In the genomic region with DNA sequence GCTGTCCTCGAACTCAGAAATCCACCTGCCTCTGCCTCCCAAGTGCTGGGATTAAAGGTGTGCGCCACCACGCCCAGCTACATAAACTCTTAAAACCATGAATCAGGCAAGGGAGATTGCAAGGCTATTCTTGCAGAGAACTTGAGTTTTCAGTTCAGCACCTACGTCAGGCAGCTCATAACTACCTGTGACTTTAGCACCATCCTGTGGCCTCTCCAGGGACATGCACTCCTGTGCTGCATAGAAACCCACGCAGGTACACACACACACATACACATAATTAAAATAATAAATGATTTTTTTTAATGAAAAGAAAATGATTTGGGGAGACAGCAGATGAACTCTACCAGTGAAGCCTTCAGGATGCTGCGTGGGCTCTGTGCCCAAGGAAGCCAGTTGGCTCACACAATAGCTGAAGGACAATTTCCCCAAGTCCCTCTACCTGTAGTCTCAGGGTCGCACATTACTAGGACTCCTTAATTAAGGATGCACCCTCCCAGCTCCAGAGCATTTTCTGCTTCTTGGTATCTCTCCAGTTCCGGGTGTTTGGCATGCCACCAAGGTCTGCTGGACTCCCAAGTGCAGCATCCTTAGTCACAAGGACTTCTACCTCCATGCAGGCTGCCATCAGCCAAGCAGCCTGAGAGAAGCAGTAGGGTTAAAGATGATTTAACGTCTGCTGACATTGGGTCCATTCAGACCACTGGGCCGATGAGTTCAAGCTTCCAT, we compare ENCODE assay signal across 22 mouse cellular contexts. TPM values are rescaled to one million over a fixed set of nuclear protein-coding genes. Genes with fewer than 3 reads are reported as not detected.
DNase-seq lines count a peak whose midpoint lies in the region; ATAC-seq and TF ChIP-seq lines count a peak whose summit lies in the region.
"Had no signal": no experiment of that assay in that cellular context is flagged by ENCODE, and none has a peak within 500 bp of the region (broad histone marks: within the 10 kb centered on the region; RNA-seq: fewer than 3 reads in every experiment).

No protein-coding gene starts in this region.

- no peaks in the 10 kb centered on the region for H3K9me3 ChIP-seq in heart, embryonic 10.5 days
- H3K9me3 ChIP-seq in E14TG2a.4 (ENCODE audit: low read length) (no peaks in the 10 kb centered on the region), ES-Bruce4 (replicated peaks; ENCODE audit: control insufficient read depth, insufficient read depth, low read length, poor library complexity, severe bottlenecking) (no peaks in the 10 kb centered on the region)
- no peaks in the 10 kb centered on the region for H3K9me3 ChIP-seq in midbrain, embryonic 10.5 days (replicated peaks)
- H3K9me3 ChIP-seq in hindbrain, embryonic 13.5 days: no peaks in the 10 kb centered on the region
- H3K9me3 ChIP-seq: hindbrain, embryonic 15.5 days; limb, embryonic 15.5 days had no signal

- no peak overlapping the region for H3K4me3 ChIP-seq in heart, embryonic 10.5 days
- H3K4me3 ChIP-seq in E14TG2a.4 (replicated peaks; ENCODE audit: low read length) (no peak overlapping the region), ES-Bruce4 (ENCODE audit: low read depth, low read length) (no peak overlapping the region)
- no peak overlapping the region for H3K4me3 ChIP-seq in midbrain, embryonic 10.5 days
- H3K4me3 ChIP-seq in hindbrain, embryonic 13.5 days: no peak overlapping the region
- H3K4me3 ChIP-seq: hindbrain, embryonic 15.5 days; limb, embryonic 15.5 days had no signal

- WGBS in heart, embryonic 10.5 days: 91% methylated on average over 10 of the region's 10 CpGs
- 93% methylated on average over 10 of the region's 10 CpGs for WGBS in midbrain, embryonic 10.5 days
- 95% methylated on average over 10 of the region's 10 CpGs for WGBS in hindbrain, embryonic 13.5 days

- H3K4me1 ChIP-seq in heart, embryonic 10.5 days: no peaks in the 10 kb centered on the region
- H3K4me1 ChIP-seq in E14TG2a.4 (replicated peaks; ENCODE audit: low read depth, low read length) (peaks cover 60% of the 10 kb centered on the region), ES-Bruce4 (ENCODE audit: control insufficient read depth, insufficient read depth, low read length) (no peaks in the 10 kb centered on the region)
- no peaks in the 10 kb centered on the region for H3K4me1 ChIP-seq in midbrain, embryonic 10.5 days
- no peaks in the 10 kb centered on the region for H3K4me1 ChIP-seq in hindbrain, embryonic 13.5 days (replicated peaks)
- H3K4me1 ChIP-seq: hindbrain, embryonic 15.5 days; limb, embryonic 15.5 days had no signal

- H3K9ac ChIP-seq in ES-Bruce4 (ENCODE audit: low read depth, poor library complexity, severe bottlenecking): no peak overlapping the region
- no peak overlapping the region for H3K9ac ChIP-seq in hindbrain, embryonic 13.5 days
- H3K9ac ChIP-seq: forebrain, postnatal 0 days; hindbrain, embryonic 15.5 days; limb, embryonic 15.5 days; liver, embryonic 14.5 days; lung, embryonic 14.5 days had no signal

- H3K36me3 ChIP-seq in heart, embryonic 10.5 days: peaks cover 55% of the 10 kb centered on the region
- H3K36me3 ChIP-seq in E14TG2a.4 (ENCODE audit: insufficient read depth, low read length): peaks cover 63% of the 10 kb centered on the region
- 0 out of 2 replicates have a peak, but pooled peaks cover 4% of the 10 kb centered on the region for H3K36me3 ChIP-seq in ES-Bruce4 (ENCODE audit: control insufficient read depth, insufficient read depth, low read length, poor library complexity, severe bottlenecking)
- peaks cover 94% of the 10 kb centered on the region for H3K36me3 ChIP-seq in midbrain, embryonic 10.5 days
- H3K36me3 ChIP-seq in hindbrain, embryonic 13.5 days: peaks cover 80% of the 10 kb centered on the region

- ATAC-seq in hindbrain, embryonic 13.5 days (ENCODE audit: low FRiP score): no peak
- ATAC-seq: forebrain, postnatal 0 days; midbrain, embryonic 16.5 days had no signal

- no peak for TF ChIP-seq POLR2A in ES-Bruce4 (IDR thresholded peaks at IDR 0.05; ENCODE audit: insufficient read depth, low read length)

- no peak for TF ChIP-seq EP300 in ES-Bruce4 (IDR thresholded peaks at IDR 0.05; ENCODE audit: insufficient read depth, low read depth, low read length)

- intact Hi-C loops in heart, postnatal 14 days (cut with DNase I): no loop called here

- TF ChIP-seq CTCF in E14TG2a.4 (conservative IDR thresholded peaks at IDR 0.05; ENCODE audit: low read length): peak; percentile 53
- TF ChIP-seq CTCF in ES-Bruce4 (IDR thresholded peaks at IDR 0.05; ENCODE audit: low read depth, low read length): peak; percentile 16

- H3K27me3 ChIP-seq in heart, embryonic 10.5 days (ENCODE audit: insufficient read depth, poor library complexity, severe bottlenecking): no peaks in the 10 kb centered on the region
- H3K27me3 ChIP-seq in E14TG2a.4 (ENCODE audit: insufficient read depth, low read length) (peaks cover 2% of the 10 kb centered on the region; the same call in 1 of the 2 replicates), ES-Bruce4 (ENCODE audit: control insufficient read depth, insufficient read depth, low read length, poor library complexity, severe bottlenecking) (no peaks in the 10 kb centered on the region)
- H3K27me3 ChIP-seq in midbrain, embryonic 10.5 days (ENCODE audit: low read depth, poor library complexity, severe bottlenecking): no peaks in the 10 kb centered on the region
- no peaks in the 10 kb centered on the region for H3K27me3 ChIP-seq in hindbrain, embryonic 13.5 days
- H3K27me3 ChIP-seq: hindbrain, embryonic 15.5 days; limb, embryonic 15.5 days had no signal

- peak; percentile 51 for DNase-seq in heart, embryonic 10.5 days (ENCODE audit: low spot score)
- no peak for DNase-seq in heart, postnatal 14 days
- DNase-seq in adrenal gland, postnatal 25 days: peak; percentile 48
- no peak for DNase-seq in midbrain, embryonic 10.5 days (ENCODE audit: low spot score)
- DNase-seq: cerebellum, adult 2 months; forebrain, postnatal 0 days; gastrocnemius, postnatal 14 days; heart, adult 18-20 months; heart, postnatal 4 days; kidney, postnatal 36 days; left cerebral cortex, postnatal 4 days; lung, embryonic 14.5 days; lung, postnatal 4 days; thymus, adult 2 months; thymus, postnatal 4 days had no signal

- no peak overlapping the region for H3K27ac ChIP-seq in heart, embryonic 10.5 days
- no peak overlapping the region for H3K27ac ChIP-seq in ES-Bruce4 (ENCODE audit: insufficient read depth, low read length)
- no peak overlapping the region for H3K27ac ChIP-seq in midbrain, embryonic 10.5 days (replicated peaks)
- no peak overlapping the region for H3K27ac ChIP-seq in hindbrain, embryonic 13.5 days
- H3K27ac ChIP-seq: hindbrain, embryonic 15.5 days; limb, embryonic 15.5 days; liver, embryonic 14.5 days had no signal

- H3K4me2 ChIP-seq in hindbrain, embryonic 13.5 days: no peak overlapping the region
- H3K4me2 ChIP-seq: hindbrain, embryonic 15.5 days; limb, embryonic 15.5 days; lung, embryonic 14.5 days had no signal

RNA-seq across cellular contexts. Expression of a gene that starts 35.4 kb away (rescaled TPM):
- polyA plus RNA-seq in heart, embryonic 10.5 days (2016; fragmentation: Nextera tagmentation; extraction: Ambion mirVana): 8.9 and 9.6 TPM in 2 replicates
- 1 to 10 TPM; 7.9 to 8.7 TPM for total RNA-seq in heart, postnatal 14 days (2021)
- polyA plus RNA-seq in ES-Bruce4 (2011; ENCODE audit: insufficient read depth, insufficient read length, low read depth, missing spikeins): 12.4 and 13.4 TPM in 2 replicates
- 18.9 and 23.0 TPM in 2 replicates for total RNA-seq in adrenal gland, postnatal 25 days (2021)
- polyA plus RNA-seq in midbrain, embryonic 10.5 days (2016; fragmentation: Nextera tagmentation; extraction: Ambion mirVana): 13.9 and 15.6 TPM in 2 replicates
- polyA plus RNA-seq in hindbrain, embryonic 13.5 days (2015; fragmentation: Nextera tagmentation; extraction: Ambion mirVana): 14.9 and 15.7 TPM in 2 replicates

Comparison
In these comparisons a context has a peak if more than half of its experiments do, and no peak if none do; other contexts are left out.
1. DNase-seq: peak in heart, embryonic 10.5 days (single experiment) and adrenal gland, postnatal 25 days (single experiment); none in heart, postnatal 14 days (0 of 2) and midbrain, embryonic 10.5 days (single experiment).